19 mouse cellular contexts compared by ENCODE assay signal in genomic region chr5:46980326-46980725, GRCm38 (mm10).
DNase-seq lines count a peak whose midpoint lies in the region; ATAC-seq and TF ChIP-seq lines count a peak whose summit lies in the region.
"Had no signal": no experiment of that assay in that cellular context is flagged by ENCODE, and none has a peak within 500 bp of the region (broad histone marks: within the 10 kb centered on the region; RNA-seq: fewer than 3 reads in every experiment).

No protein-coding gene starts in this region.

- H3K36me3 ChIP-seq in hindbrain, embryonic 11.5 days (ENCODE audit: control insufficient read depth, insufficient read depth, low read length) = no peaks in the 10 kb centered on the region
- no peaks in the 10 kb centered on the region for H3K36me3 ChIP-seq in hindbrain, embryonic 12.5 days
- no peaks in the 10 kb centered on the region for H3K36me3 ChIP-seq in lung, embryonic 14.5 days (ENCODE audit: insufficient read depth)
- H3K36me3 ChIP-seq: G1E; lung, embryonic 15.5 days; neural tube, embryonic 12.5 days had no signal

- no peak overlapping the region for H3K4me2 ChIP-seq in hindbrain, embryonic 11.5 days (replicated peaks; ENCODE audit: low read depth, low read length)
- H3K4me2 ChIP-seq in hindbrain, embryonic 12.5 days (replicated peaks) = no peak overlapping the region
- no peak overlapping the region for H3K4me2 ChIP-seq in lung, embryonic 14.5 days
- H3K4me2 ChIP-seq: liver, embryonic 11.5 days; lung, embryonic 15.5 days; neural tube, embryonic 12.5 days had no signal

- WGBS in hindbrain, embryonic 11.5 days = 73% methylated on average over 2 of the region's 2 CpGs
- whole genome bisulfite sequencing in hindbrain, embryonic 12.5 days = 87% methylated on average over 2 of the region's 2 CpGs
- 76% methylated on average over 2 of the region's 2 CpGs for WGBS in lung, embryonic 14.5 days

- DNase-seq in hindbrain, embryonic 11.5 days (ENCODE audit: low spot score) = peak; percentile 4
- DNase-seq in lung, embryonic 14.5 days = peak; percentile 72
- no peak for DNase-seq in lung, postnatal 14 days
- peak; percentile 5 for DNase-seq in MEL-GATA-1-ER (ENCODE audit: extremely low read depth, low read depth)
- DNase-seq in brain, embryonic 14.5 days (ENCODE audit: low read depth) = peak; percentile 19
- DNase-seq in adrenal gland, postnatal 25 days = no peak
- DNase-seq: cerebellum, adult 9-11 months; gastrocnemius, postnatal 10 days; kidney, adult 8-10 months; kidney, postnatal 36 days; right cerebral cortex, postnatal 25 days; thymus, postnatal 36 days had no signal

- no peak overlapping the region for H3K4me3 ChIP-seq in hindbrain, embryonic 11.5 days (ENCODE audit: low read depth, low read length)
- no peak overlapping the region for H3K4me3 ChIP-seq in hindbrain, embryonic 12.5 days
- H3K4me3 ChIP-seq in lung, embryonic 14.5 days (ENCODE audit: low read depth, low read length) = no peak overlapping the region
- H3K4me3 ChIP-seq: lung, embryonic 15.5 days; neural tube, embryonic 12.5 days had no signal

- ATAC-seq in hindbrain, embryonic 11.5 days (ENCODE audit: low FRiP score) = no peak
- no peak for ATAC-seq in hindbrain, embryonic 12.5 days (ENCODE audit: low FRiP score)
- no peak for ATAC-seq in lung, embryonic 14.5 days (ENCODE audit: insufficient read depth)
- ATAC-seq: CD4-positive, CD25-positive, alpha-beta regulatory T cell, adult 4 months; hindbrain, embryonic 16.5 days had no signal

- no peak overlapping the region for H3K9ac ChIP-seq in hindbrain, embryonic 11.5 days (ENCODE audit: low read depth, low read length)
- no peak overlapping the region for H3K9ac ChIP-seq in hindbrain, embryonic 12.5 days
- no peak overlapping the region for H3K9ac ChIP-seq in lung, embryonic 14.5 days
- H3K9ac ChIP-seq: lung, embryonic 15.5 days; neural tube, embryonic 12.5 days had no signal

- TF ChIP-seq POLR2A in brain, embryonic 14.5 days (IDR thresholded peaks at IDR 0.05; ENCODE audit: borderline replicate concordance, extremely low read depth, insufficient read depth, insufficient read length, poor library complexity, severe bottlenecking) = no peak

- H3K27ac ChIP-seq in hindbrain, embryonic 11.5 days (ENCODE audit: low read depth, low read length) = no peak overlapping the region
- no peak overlapping the region for H3K27ac ChIP-seq in hindbrain, embryonic 12.5 days
- no peak overlapping the region for H3K27ac ChIP-seq in lung, embryonic 14.5 days (ENCODE audit: low read depth)
- H3K27ac ChIP-seq: lung, embryonic 15.5 days; neural tube, embryonic 12.5 days had no signal

- no peaks in the 10 kb centered on the region for H3K9me3 ChIP-seq in hindbrain, embryonic 11.5 days (ENCODE audit: control insufficient read depth, low read length)
- no peaks in the 10 kb centered on the region for H3K9me3 ChIP-seq in hindbrain, embryonic 12.5 days (replicated peaks)
- H3K9me3 ChIP-seq in lung, embryonic 14.5 days (ENCODE audit: low read depth, low read length) = no peaks in the 10 kb centered on the region
- H3K9me3 ChIP-seq: G1E; lung, embryonic 15.5 days; neural tube, embryonic 12.5 days had no signal

- no peaks in the 10 kb centered on the region for H3K4me1 ChIP-seq in hindbrain, embryonic 11.5 days (replicated peaks; ENCODE audit: control insufficient read depth, insufficient read depth, low read length)
- H3K4me1 ChIP-seq in hindbrain, embryonic 12.5 days = no peaks in the 10 kb centered on the region
- H3K4me1 ChIP-seq in lung, embryonic 14.5 days (ENCODE audit: insufficient read depth) = no peaks in the 10 kb centered on the region
- H3K4me1 ChIP-seq: lung, embryonic 15.5 days; neural tube, embryonic 12.5 days had no signal

- no peaks in the 10 kb centered on the region for H3K27me3 ChIP-seq in hindbrain, embryonic 11.5 days (ENCODE audit: control insufficient read depth, insufficient read depth, low read length)
- no peaks in the 10 kb centered on the region for H3K27me3 ChIP-seq in hindbrain, embryonic 12.5 days
- H3K27me3 ChIP-seq in lung, embryonic 14.5 days (ENCODE audit: insufficient read depth, low read length) = no peaks in the 10 kb centered on the region
- H3K27me3 ChIP-seq: lung, embryonic 15.5 days; neural tube, embryonic 12.5 days had no signal

- TF ChIP-seq CTCF in lung, embryonic 14.5 days (IDR thresholded peaks at IDR 0.05; ENCODE audit: low read depth) = no peak
- no peak for TF ChIP-seq CTCF in brain, embryonic 14.5 days (IDR thresholded peaks at IDR 0.05; ENCODE audit: borderline replicate concordance, extremely low read depth, insufficient read depth, insufficient read length)

Comparison
In these comparisons a context has a peak if more than half of its experiments do, and no peak if none do; other contexts are left out.
1. DNase-seq: peak in hindbrain, embryonic 11.5 days (single experiment), lung, embryonic 14.5 days (single experiment), MEL-GATA-1-ER (single experiment) and brain, embryonic 14.5 days (single experiment); none in lung, postnatal 14 days (single experiment) and adrenal gland, postnatal 25 days (single experiment).